Mouse (Mus musculus): ENCODE measurements around the gene Slc17a4. TPM values are rescaled to one million over a fixed set of nuclear protein-coding genes. Genes with fewer than 3 reads are reported as not detected.
A peak's percentile ranks its signal among the peaks of the same experiment; 100 is the strongest.

The Slc17a4 gene
- total RNA-seq (2014; rRNA removed) (not detected in 2 replicates), polyA plus RNA-seq (2015; fragmentation: Nextera tagmentation; extraction: Ambion mirVana) (not detected in 2 replicates)

- H3K4me3 ChIP-seq (ENCODE audit: low read length), result no peak within 1 kb of the TSS
- no peak within 1 kb of the TSS for H3K9ac ChIP-seq (replicated peaks; ENCODE audit: low read length)
- no peak for TF ChIP-seq CTCF (IDR thresholded peaks at IDR 0.05; ENCODE audit: low read depth)
- ATAC-seq (no peak), DNase-seq (ENCODE audit: low spot score) (no peak)
- WGBS, result 70% methylated on average over 9 of the region's 9 CpGs
- H3K4me2 ChIP-seq (ENCODE audit: low read depth, low read length), result no peak within 1 kb of the TSS
- no peak within 1 kb of the TSS for H3K27ac ChIP-seq
- no peaks in the 10 kb centered on the region for H3K9me3 ChIP-seq (ENCODE audit: low read length)
- no peaks in the 10 kb centered on the region for H3K36me3 ChIP-seq (ENCODE audit: insufficient read depth, low read length)
- no peaks in the 10 kb centered on the region for H3K4me1 ChIP-seq (ENCODE audit: insufficient read depth, low read length)
- H3K27me3 ChIP-seq (ENCODE audit: insufficient read depth, low read length), result no peaks in the 10 kb centered on the region
These were observed at the start of gene Slc17a4 for GRCm38 (mm10) chr13:23914376-23915167. TSS of gene Slc17a4 (minus strand) at chr13:23915009.

GRCm38 (mm10) chr13:23959776-23960175 lies 45.0 kb upstream of the Slc17a4 start:
- Histone ChIP-seq H3K27me3 (ENCODE audit: insufficient read depth, low read length) (no peaks in the 10 kb centered on the region), H3K4me3 (ENCODE audit: low read length) (no peak overlapping the region), H3K36me3 (ENCODE audit: insufficient read depth, low read length) (no peaks in the 10 kb centered on the region), H3K27ac (no peak overlapping the region), H3K4me1 (ENCODE audit: insufficient read depth, low read length) (no peaks in the 10 kb centered on the region), H3K4me2 (ENCODE audit: low read depth, low read length) (no peak overlapping the region), H3K9ac (replicated peaks; ENCODE audit: low read length) (no peak overlapping the region), H3K9me3 (ENCODE audit: low read length) (no peaks in the 10 kb centered on the region)
- no peak for DNase-seq (ENCODE audit: low spot score)
- WGBS, result 35% methylated on average over 2 of the region's 2 CpGs
- no peak for TF ChIP-seq CTCF (IDR thresholded peaks at IDR 0.05; ENCODE audit: low read depth)
- ATAC-seq, result no peak

DNA sequence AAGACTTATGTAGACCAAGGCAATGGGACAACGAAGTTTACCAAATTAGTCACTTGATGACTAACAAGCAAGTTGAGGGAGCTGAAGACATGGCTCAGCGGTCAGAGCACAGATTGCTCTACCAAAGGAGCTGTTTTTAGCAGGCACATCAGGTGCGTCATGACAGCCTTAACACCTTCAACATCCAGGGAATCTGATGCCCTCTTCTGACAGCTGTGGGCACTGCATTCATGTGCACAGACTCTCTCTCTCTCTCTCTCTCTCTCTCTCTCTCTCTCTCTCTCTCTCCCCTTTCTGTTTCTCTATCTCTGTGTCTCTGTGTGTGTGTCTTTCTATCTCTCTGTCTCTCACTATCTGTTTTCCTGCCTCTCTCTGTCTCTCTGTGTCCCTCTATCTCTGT lies 36.1 kb upstream of the Slc17a4 start:
- 84% methylated on average over 3 of the region's 3 CpGs for WGBS
- DNase-seq (ENCODE audit: low spot score), result no peak

DNA sequence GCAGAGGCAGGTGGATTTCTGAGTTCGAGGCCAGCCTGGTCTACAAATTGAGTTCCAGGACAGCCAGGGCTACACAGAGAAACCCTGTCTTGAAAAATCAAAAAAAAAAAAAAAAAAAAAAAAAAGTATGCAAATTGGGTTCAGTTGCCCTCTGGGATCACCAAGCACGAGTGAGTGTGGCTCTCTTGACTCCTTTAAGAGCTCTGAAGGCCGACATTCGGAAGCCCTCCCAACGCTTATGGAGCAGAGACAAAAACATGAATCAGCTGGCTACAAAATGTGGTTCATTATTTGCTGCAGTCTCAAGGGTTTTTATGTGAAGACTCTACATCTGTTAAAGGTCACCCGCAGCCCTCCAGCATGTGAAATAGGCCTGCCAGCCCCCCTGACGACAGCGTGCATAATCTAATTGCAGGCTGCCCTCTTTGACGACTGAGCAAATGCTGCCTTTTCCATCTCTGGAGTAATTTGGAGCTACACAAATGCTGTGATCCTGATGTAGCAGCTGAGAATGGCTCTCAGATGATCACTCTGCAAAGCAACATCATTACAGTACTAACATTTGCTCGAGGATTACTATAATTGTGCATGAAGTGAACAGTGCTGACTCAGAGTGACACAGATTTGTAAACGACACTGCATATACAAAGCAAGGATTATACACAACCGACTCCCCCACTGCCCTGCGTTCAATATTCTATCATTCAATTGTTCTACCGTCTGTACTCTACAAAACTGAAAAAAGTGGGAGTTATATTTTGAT lies 34.9 kb upstream of the Slc17a4 start:
- no peak for TF ChIP-seq CTCF (IDR thresholded peaks at IDR 0.05; ENCODE audit: low read depth)
- H3K9ac ChIP-seq (replicated peaks; ENCODE audit: low read length), result no peak overlapping the region
- H3K4me1 ChIP-seq (ENCODE audit: insufficient read depth, low read length), result no peaks in the 10 kb centered on the region
- no peak overlapping the region for H3K4me3 ChIP-seq (ENCODE audit: low read length)
- peak; percentile 66 for DNase-seq (ENCODE audit: low spot score)
- no peak overlapping the region for H3K27ac ChIP-seq
- H3K27me3 ChIP-seq (ENCODE audit: insufficient read depth, low read length), result no peaks in the 10 kb centered on the region
- H3K9me3 ChIP-seq (ENCODE audit: low read length), result no peaks in the 10 kb centered on the region
- no peaks in the 10 kb centered on the region for H3K36me3 ChIP-seq (ENCODE audit: insufficient read depth, low read length)
- 27% methylated on average over 14 of the region's 14 CpGs for WGBS
- peak; percentile 72 for ATAC-seq
- H3K4me2 ChIP-seq (ENCODE audit: low read depth, low read length), result no peak overlapping the region

More for the DNA sequence above, 36.1 kb upstream of the Slc17a4 start:
- Histone ChIP-seq H3K9me3 (ENCODE audit: low read length) (no peaks in the 10 kb centered on the region), H3K4me2 (ENCODE audit: low read depth, low read length) (no peak overlapping the region), H3K27me3 (ENCODE audit: insufficient read depth, low read length) (no peaks in the 10 kb centered on the region), H3K9ac (replicated peaks; ENCODE audit: low read length) (no peak overlapping the region), H3K4me3 (ENCODE audit: low read length) (no peak overlapping the region), H3K36me3 (ENCODE audit: insufficient read depth, low read length) (no peaks in the 10 kb centered on the region), H3K4me1 (ENCODE audit: insufficient read depth, low read length) (no peaks in the 10 kb centered on the region), H3K27ac (no peak overlapping the region)
- peak; percentile 35; the same call in 1 of the 2 replicates for TF ChIP-seq CTCF (IDR thresholded peaks at IDR 0.05; ENCODE audit: low read depth)
- ATAC-seq, result no peak

GRCm38 (mm10) chr13:23946254-23946653 lies 31.4 kb upstream of the Slc17a4 start:
- Histone ChIP-seq H3K27me3 (ENCODE audit: insufficient read depth, low read length) (no peaks in the 10 kb centered on the region), H3K4me1 (ENCODE audit: insufficient read depth, low read length) (no peaks in the 10 kb centered on the region), H3K9ac (replicated peaks; ENCODE audit: low read length) (no peak overlapping the region), H3K4me3 (ENCODE audit: low read length) (no peak overlapping the region), H3K9me3 (ENCODE audit: low read length) (no peaks in the 10 kb centered on the region), H3K4me2 (ENCODE audit: low read depth, low read length) (no peak overlapping the region), H3K36me3 (ENCODE audit: insufficient read depth, low read length) (no peaks in the 10 kb centered on the region), H3K27ac (no peak overlapping the region)
- 19% methylated on average over 2 of the region's 2 CpGs for WGBS
- no peak for TF ChIP-seq CTCF (IDR thresholded peaks at IDR 0.05; ENCODE audit: low read depth)
- DNase-seq (ENCODE audit: low spot score) (peak; percentile 25), ATAC-seq (no peak)

DNA sequence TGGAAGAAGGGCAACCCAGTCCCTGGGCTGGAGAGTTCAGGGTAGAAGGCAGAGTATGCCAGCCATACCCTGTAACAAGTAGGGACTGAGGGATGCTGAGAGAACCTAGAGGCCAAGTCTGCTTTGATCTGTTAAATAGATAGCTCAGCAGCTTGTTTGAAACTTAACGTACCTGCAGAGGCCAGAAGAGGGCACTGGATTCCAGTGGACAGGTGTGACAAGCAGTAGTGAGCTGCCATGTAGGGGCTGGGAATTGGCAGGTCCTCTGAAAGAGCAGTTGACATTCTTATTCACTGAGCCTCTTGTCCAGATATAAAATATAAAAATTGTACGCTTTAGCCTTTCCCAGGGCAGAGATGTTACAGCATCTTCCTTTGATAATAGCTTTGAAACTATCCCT lies 28.1 kb upstream of the Slc17a4 start:
- ATAC-seq, result no peak
- Histone ChIP-seq H3K27ac (no peak overlapping the region), H3K4me3 (ENCODE audit: low read length) (no peak overlapping the region)

More for the DNA sequence above, 28.1 kb upstream of the Slc17a4 start:
- H3K4me2 ChIP-seq (ENCODE audit: low read depth, low read length), result no peak overlapping the region
- H3K4me1 ChIP-seq (ENCODE audit: insufficient read depth, low read length), result no peaks in the 10 kb centered on the region
- WGBS, result 58% methylated on average over 2 of the region's 2 CpGs
- no peaks in the 10 kb centered on the region for H3K36me3 ChIP-seq (ENCODE audit: insufficient read depth, low read length)
- TF ChIP-seq CTCF (IDR thresholded peaks at IDR 0.05; ENCODE audit: low read depth), result peak; percentile 51
- no peak overlapping the region for H3K9ac ChIP-seq (replicated peaks; ENCODE audit: low read length)
- H3K9me3 ChIP-seq (ENCODE audit: low read length), result no peaks in the 10 kb centered on the region
- peak; percentile 44 for DNase-seq (ENCODE audit: low spot score)
- no peaks in the 10 kb centered on the region for H3K27me3 ChIP-seq (ENCODE audit: insufficient read depth, low read length)
